Mouse (Mus musculus): ENCODE data around the gene Dgkd.

GRCm38 (mm10) chr1:87853601-87854361, 694 bp downstream of the Dgkd start:
- TF ChIP-seq CTCF (IDR thresholded peaks at IDR 0.05; ENCODE audit: control insufficient read depth, insufficient read depth, low read length): 0 out of 2 replicates have a peak, but pooled peaks have one; percentile 3
- TF ChIP-seq POLR2A (IDR thresholded peaks at IDR 0.05; ENCODE audit: borderline replicate concordance, control insufficient read depth, low read depth, low read length): no peak

Data from bone marrow, adult 2 months (tissue).